Mouse (Mus musculus) stomach, embryonic 14.5 days (tissue): ENCODE data around the gene Morc1. TPM values are rescaled to one million over a fixed set of nuclear protein-coding genes. Genes with fewer than 3 reads are reported as not detected.

Experiments
- ATAC-seq: fragments of 200-750 bp; cut with Nextera tagmentation; 2 replicates; pipeline ENCODE4 v1.8.0; 2017; ENCODE audit warnings: low read depth, moderate TSS enrichment; ENCODE audit not compliant: insufficient number of reproducible peaks, insufficient read depth, low FRiP score
- H3K27ac ChIP-seq: fragments of 300-500 bp; sonication (generic); 2 replicates; pipeline ENCODE4 v1.5.1; 2014; ENCODE audit warnings: mild to moderate bottlenecking, low read length, moderate library complexity, mixed read lengths
- H3K27me3 ChIP-seq: fragments of 300-500 bp; sonication (generic); 2 replicates; pipeline ENCODE4 v1.6.1; 2014; ENCODE audit warnings: low read length, control low read depth, mixed read lengths; ENCODE audit not compliant: control insufficient read depth, insufficient read depth
- H3K36me3 ChIP-seq: fragments of 300-500 bp; sonication (generic); 2 replicates; pipeline ENCODE4 v1.6.1; 2014; ENCODE audit warnings: mild to moderate bottlenecking, control low read depth, low read length, moderate library complexity, mixed read lengths; ENCODE audit not compliant: control insufficient read depth, insufficient read depth
- H3K4me1 ChIP-seq: fragments of 300-500 bp; sonication (generic); 2 replicates; pipeline ENCODE4 v1.6.1; 2014; ENCODE audit warnings: low read length, control low read depth, mixed read lengths; ENCODE audit not compliant: control insufficient read depth, insufficient read depth
- H3K4me2 ChIP-seq: fragments of 300-500 bp; sonication (generic); replicated peaks from 2 replicates; pipeline ENCODE4 v1.6.1; 2014; ENCODE audit warnings: low read depth, low read length, control low read depth
- H3K4me3 ChIP-seq: fragments of 300-500 bp; sonication (generic); 2 replicates; pipeline ENCODE4 v1.5.1; 2014; ENCODE audit warnings: low read depth, low read length, control low read depth
- H3K9ac ChIP-seq: fragments of 300-500 bp; sonication (generic); replicated peaks from 2 replicates; pipeline ENCODE4 v1.6.1; 2014; ENCODE audit warnings: low read depth, mild to moderate bottlenecking, control low read depth, low read length, moderate library complexity, mixed read lengths
- H3K9me3 ChIP-seq: fragments of 300-500 bp; sonication (generic); 2 replicates; pipeline ENCODE4 v1.6.1; 2016; ENCODE audit warnings: low read depth, low read length, control low read depth; ENCODE audit not compliant: control insufficient read depth
- whole genome bisulfite sequencing: fragments of 180-500 bp; shearing (Covaris S2); extraction: QIAGEN DNeasy Blood & Tissue Kit; methylation state at CpG from one replicate; pipeline ENCODE4 v1.1.7; 2014; 5-methylcytosine and 5-hydroxymethylcytosine counted together
- polyA plus RNA-seq: library from polyadenylated mRNA; unstranded; fragments of >200 nt; fragmentation: Nextera tagmentation; extraction: Ambion mirVana; gene quantifications from 2 replicates; pipeline ENCODE4 v1.2.1, GENCODE M21; 2014

Gene Morc1
- polyA plus RNA-seq, 1 experiment from 2014 or later, result 0.10 TPM

- Histone ChIP-seq H3K9ac (no peak overlapping the region), H3K4me3 (no peak overlapping the region), H3K27me3 (no peaks in the 10 kb centered on the region), H3K4me1 (no peaks in the 10 kb centered on the region), H3K9me3 (no peaks in the 10 kb centered on the region), H3K36me3 (no peaks in the 10 kb centered on the region), H3K4me2 (no peak overlapping the region), H3K27ac (no peak overlapping the region)
- no peak for ATAC-seq
Observed at GRCm38 (mm10) chr16:48519569-48519968, 88.5 kb downstream of the Morc1 start.

DNA sequence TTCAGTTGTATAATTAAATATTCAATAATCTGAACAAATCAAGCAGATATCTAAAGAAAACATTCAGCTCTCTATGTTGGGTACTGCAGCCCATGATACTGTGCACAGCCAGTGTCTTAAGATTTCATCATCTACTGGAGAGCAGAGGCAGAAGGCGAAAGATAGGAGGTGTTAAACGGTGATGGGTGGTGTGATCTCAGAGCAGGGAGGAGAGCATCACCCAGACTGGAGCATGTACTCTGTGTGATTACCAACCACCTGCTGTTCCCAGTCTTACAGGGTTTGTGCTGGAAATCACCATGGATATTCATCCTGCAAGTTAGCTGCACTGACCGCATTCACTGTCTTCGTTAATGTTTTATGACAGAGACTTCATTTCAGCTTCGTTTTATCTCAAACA, 106.1 kb downstream of the Morc1 start:
- Histone ChIP-seq H3K36me3 (no peaks in the 10 kb centered on the region), H3K9me3 (no peaks in the 10 kb centered on the region), H3K27me3 (no peaks in the 10 kb centered on the region), H3K4me1 (no peaks in the 10 kb centered on the region), H3K27ac (no peak overlapping the region), H3K4me2 (no peak overlapping the region), H3K9ac (no peak overlapping the region), H3K4me3 (no peak overlapping the region)
- WGBS, result 81% methylated on average over 5 of the region's 5 CpGs
- ATAC-seq, result no peak

DNA sequence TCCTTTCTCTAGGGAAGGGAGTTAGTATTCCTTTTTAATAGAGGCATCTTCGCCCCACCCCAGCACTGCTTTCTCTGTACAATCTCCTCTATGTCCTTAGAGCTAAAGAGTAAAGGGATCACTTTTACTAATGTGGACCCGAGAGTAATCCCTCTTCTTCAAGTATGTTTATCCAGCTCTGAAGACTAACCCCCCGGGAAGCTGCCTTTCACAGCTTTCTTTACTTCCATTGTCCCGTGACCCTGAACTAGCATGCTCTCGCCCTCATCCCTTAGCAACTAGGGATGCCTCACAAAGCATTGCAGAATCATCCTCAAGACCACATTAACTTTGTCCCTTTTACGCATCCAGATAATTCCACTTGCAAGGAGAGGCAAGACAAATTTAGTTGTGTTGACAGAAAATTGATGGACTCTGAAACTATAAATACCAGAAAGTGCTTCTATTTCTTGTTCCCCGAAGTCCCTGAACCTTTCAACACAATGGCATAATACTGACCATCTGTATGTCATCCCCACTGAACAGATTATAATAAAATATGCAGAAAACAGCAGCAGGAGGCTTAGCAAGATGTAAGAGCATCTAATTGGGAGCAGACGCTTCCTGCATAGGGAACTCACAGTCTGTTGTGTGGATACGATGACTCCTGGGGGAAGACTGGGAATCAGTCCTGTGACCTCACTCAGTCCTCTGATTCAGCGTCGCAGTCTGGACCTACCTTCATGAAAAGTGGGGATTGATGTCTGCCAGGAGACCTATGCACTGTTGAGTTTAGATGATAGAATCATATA, 131.4 kb downstream of the Morc1 start:
- Histone ChIP-seq H3K4me2 (no peak overlapping the region), H3K27ac (no peak overlapping the region), H3K36me3 (no peaks in the 10 kb centered on the region), H3K4me3 (no peak overlapping the region), H3K4me1 (no peaks in the 10 kb centered on the region), H3K27me3 (no peaks in the 10 kb centered on the region), H3K9ac (no peak overlapping the region), H3K9me3 (no peaks in the 10 kb centered on the region)
- WGBS, result 36% methylated on average over 11 of the region's 11 CpGs
- no peak for ATAC-seq

DNA sequence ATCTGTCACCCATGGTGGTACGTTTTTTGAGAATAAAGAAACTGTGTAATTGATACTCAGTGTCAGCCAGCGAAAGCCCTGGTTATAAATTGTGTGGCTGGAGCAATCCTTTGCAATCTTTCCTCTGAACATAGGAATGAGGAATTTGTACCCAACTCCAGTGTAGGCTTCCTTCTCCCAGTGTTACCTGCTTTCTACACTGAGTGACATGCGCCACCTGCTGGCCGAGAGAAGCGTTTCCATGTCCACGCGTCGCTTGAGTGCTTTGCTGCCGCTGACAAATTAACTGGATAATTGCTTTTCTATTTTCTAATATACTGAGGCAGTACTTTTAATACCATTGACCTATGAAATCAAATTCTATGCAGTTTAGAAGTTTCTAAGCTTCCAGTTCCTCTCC, 139.3 kb downstream of the Morc1 start:
- Histone ChIP-seq H3K27me3 (no peaks in the 10 kb centered on the region), H3K27ac (no peak overlapping the region), H3K4me1 (no peaks in the 10 kb centered on the region), H3K9ac (no peak overlapping the region), H3K4me3 (no peak overlapping the region), H3K36me3 (no peaks in the 10 kb centered on the region), H3K4me2 (no peak overlapping the region), H3K9me3 (no peaks in the 10 kb centered on the region)
- ATAC-seq, result peak; percentile 69; the same call in 1 of the 2 replicates
- WGBS, result 13% methylated on average over 9 of the region's 9 CpGs

GRCm38 (mm10) chr16:48574072-48574471, 143.0 kb downstream of the Morc1 start:
- H3K36me3 ChIP-seq, result no peaks in the 10 kb centered on the region
- H3K9me3 ChIP-seq, result no peaks in the 10 kb centered on the region
- 81% methylated on average over 5 of the region's 5 CpGs for WGBS
- no peak overlapping the region for H3K4me2 ChIP-seq
- no peaks in the 10 kb centered on the region for H3K27me3 ChIP-seq
- no peak for ATAC-seq
- no peaks in the 10 kb centered on the region for H3K4me1 ChIP-seq
- H3K4me3 ChIP-seq, result no peak overlapping the region
- H3K27ac ChIP-seq, result no peak overlapping the region
- H3K9ac ChIP-seq, result no peak overlapping the region

GRCm38 (mm10) chr16:48574499-48574898, 143.5 kb downstream of the Morc1 start:
- H3K27me3 ChIP-seq, result no peaks in the 10 kb centered on the region
- no peak overlapping the region for H3K4me2 ChIP-seq
- no peak overlapping the region for H3K27ac ChIP-seq
- H3K9ac ChIP-seq, result no peak overlapping the region
- H3K4me1 ChIP-seq, result no peaks in the 10 kb centered on the region
- no peaks in the 10 kb centered on the region for H3K9me3 ChIP-seq
- H3K4me3 ChIP-seq, result no peak overlapping the region
- WGBS, result 58% methylated on average over 3 of the region's 3 CpGs
- no peak for ATAC-seq
- no peaks in the 10 kb centered on the region for H3K36me3 ChIP-seq

GRCm38 (mm10) chr16:48585369-48585768, 154.3 kb downstream of the Morc1 start:
- no peaks in the 10 kb centered on the region for H3K27me3 ChIP-seq
- WGBS, result 74% methylated on average over 6 of the region's 6 CpGs
- H3K4me3 ChIP-seq, result no peak overlapping the region
- no peak overlapping the region for H3K9ac ChIP-seq
- no peaks in the 10 kb centered on the region for H3K9me3 ChIP-seq
- no peak for ATAC-seq
- no peaks in the 10 kb centered on the region for H3K4me1 ChIP-seq
- no peak overlapping the region for H3K27ac ChIP-seq
- no peaks in the 10 kb centered on the region for H3K36me3 ChIP-seq
- H3K4me2 ChIP-seq, result no peak overlapping the region

DNA sequence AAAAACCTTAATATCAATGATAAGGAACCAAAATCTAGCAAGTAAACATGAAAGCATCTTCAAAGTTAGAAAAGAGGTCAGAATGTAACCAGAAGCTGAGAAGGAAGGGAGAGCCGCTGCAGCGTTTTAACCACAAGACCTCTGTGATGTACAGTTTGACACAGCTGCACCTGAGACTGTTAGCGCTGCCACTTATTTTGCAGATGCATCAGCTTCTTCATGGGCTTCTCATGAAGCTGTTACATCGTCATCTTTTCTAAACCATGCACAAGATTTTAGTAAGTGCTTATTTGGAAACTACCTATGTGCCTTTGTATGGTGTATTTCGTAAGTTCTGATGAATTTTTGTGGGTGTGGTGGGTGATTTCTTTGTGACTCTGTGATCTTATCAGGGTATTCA, 163.4 kb downstream of the Morc1 start:
- ATAC-seq, result no peak
- Histone ChIP-seq H3K4me2 (no peak overlapping the region), H3K9me3 (no peaks in the 10 kb centered on the region), H3K27me3 (no peaks in the 10 kb centered on the region), H3K9ac (no peak overlapping the region), H3K36me3 (no peaks in the 10 kb centered on the region), H3K27ac (no peak overlapping the region), H3K4me3 (no peak overlapping the region), H3K4me1 (no peaks in the 10 kb centered on the region)
- 88% methylated on average over 5 of the region's 5 CpGs for WGBS

DNA sequence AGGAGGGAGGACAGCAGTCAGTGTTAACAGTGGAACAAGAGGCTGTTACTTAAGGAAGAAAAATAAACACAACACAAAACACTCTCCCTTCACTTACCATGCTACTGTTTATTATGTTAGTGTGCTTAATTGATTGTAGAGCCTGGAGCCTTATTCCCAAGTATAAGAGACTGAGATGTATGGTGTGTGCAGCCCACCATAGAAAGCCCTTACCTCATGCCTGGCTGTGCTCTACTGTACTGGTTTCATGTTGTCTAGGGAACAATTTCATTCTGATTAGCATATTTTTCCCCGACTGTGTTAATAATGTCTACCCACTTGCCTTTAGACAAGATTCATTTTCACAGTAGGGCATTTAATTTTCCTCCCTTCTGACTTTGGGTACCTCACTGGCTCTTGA, 164.2 kb downstream of the Morc1 start:
- H3K9ac ChIP-seq, result no peak overlapping the region
- no peak overlapping the region for H3K4me3 ChIP-seq
- H3K4me1 ChIP-seq, result no peaks in the 10 kb centered on the region
- no peak overlapping the region for H3K27ac ChIP-seq
- no peak overlapping the region for H3K4me2 ChIP-seq
- H3K36me3 ChIP-seq, result no peaks in the 10 kb centered on the region
- no peak for ATAC-seq
- 84% methylated on average over 1 of the region's 1 CpGs for WGBS
- no peaks in the 10 kb centered on the region for H3K27me3 ChIP-seq
- H3K9me3 ChIP-seq, result no peaks in the 10 kb centered on the region
